Mouse (Mus musculus): ENCODE measurements around the gene Gm42674.

DNA sequence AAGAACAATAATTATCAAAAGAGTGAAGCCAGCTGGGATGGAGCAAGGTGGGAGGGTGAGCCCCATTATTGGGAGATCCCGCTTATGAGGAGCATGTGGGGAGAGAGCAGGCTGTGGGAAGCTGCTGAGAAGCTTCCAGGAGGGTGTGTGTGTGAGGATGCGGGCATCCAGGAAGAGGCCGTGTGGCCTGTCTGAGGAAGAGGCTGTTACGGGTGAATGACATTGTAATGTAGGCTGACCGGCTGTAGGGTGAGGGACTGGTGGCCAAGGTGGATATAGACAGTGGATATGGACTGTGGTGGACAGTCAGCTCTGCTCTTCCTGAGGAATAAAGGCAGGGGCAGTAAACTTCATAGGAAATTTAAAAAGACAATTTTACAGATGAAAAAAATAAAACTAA, 23.8 kb downstream of the Gm42674 start:
- TF ChIP-seq EP300 (IDR thresholded peaks at IDR 0.05; ENCODE audit: low read length) (no peak), NRF1 (IDR thresholded peaks at IDR 0.05; ENCODE audit: low read depth, low read length) (no peak), CTCF (conservative IDR thresholded peaks at IDR 0.05 in 1 of 2, IDR thresholded peaks at IDR 0.05 in 1 of 2; ENCODE audit: low read depth in 2 of 2, low read length in 2 of 2) (no peak), POLR2A (IDR thresholded peaks at IDR 0.05; ENCODE audit: low read depth, low read length) (no peak), SIN3A (IDR thresholded peaks at IDR 0.05; ENCODE audit: low read length) (no peak), MYC (IDR thresholded peaks at IDR 0.05; ENCODE audit: low read depth, low read length) (no peak), RAD21 (IDR thresholded peaks at IDR 0.05; ENCODE audit: low read depth, low read length) (no peak), ZC3H11A (IDR thresholded peaks at IDR 0.05; ENCODE audit: low read depth, low read length) (no peak), RCOR1 (conservative IDR thresholded peaks at IDR 0.05; ENCODE audit: low read depth, low read length) (no peak)
